Mouse (Mus musculus): ENCODE data around the gene Pifo. TPM values are rescaled to one million over a fixed set of nuclear protein-coding genes. Genes with fewer than 3 reads are reported as not detected.

Gene Pifo
- polyA plus RNA-seq (2015; fragmentation: Nextera tagmentation; extraction: Ambion mirVana) = not detected in 2 replicates

- no peak for DNase-seq (ENCODE audit: low spot score)
- TF ChIP-seq CTCF (IDR thresholded peaks at IDR 0.05; ENCODE audit: low read depth) (no peak), EP300 (optimal IDR thresholded peaks at IDR 0.05) (no peak)
- Histone ChIP-seq H3K27ac (replicated peaks) (no peak within 1 kb of the TSS), H3K9me3 (ENCODE audit: control insufficient read depth, low read length) (no peaks in the 10 kb centered on the region), H3K27me3 (ENCODE audit: control insufficient read depth, insufficient read depth, low read length) (no peaks in the 10 kb centered on the region; the same call in 1 of the 2 replicates), H3K4me3 (ENCODE audit: low read depth, low read length) (no peak within 1 kb of the TSS), H3K4me1 (replicated peaks; ENCODE audit: control insufficient read depth, insufficient read depth) (no peaks in the 10 kb centered on the region), H3K4me2 (replicated peaks; ENCODE audit: low read depth) (no peak within 1 kb of the TSS), H3K36me3 (ENCODE audit: control insufficient read depth, insufficient read depth, low read length) (no peaks in the 10 kb centered on the region), H3K9ac (ENCODE audit: low read length) (no peak within 1 kb of the TSS)
- 91% methylated on average over 2 of the region's 2 CpGs for WGBS
- ATAC-seq (ENCODE audit: low FRiP score, low TSS enrichment) = no peak
These were observed at the start of gene Pifo for GRCm38 (mm10) chr3:106014546-106014945. Gene Pifo, minus strand, starts transcription at chr3:106014646.

- no peak overlapping the region for H3K9ac ChIP-seq (ENCODE audit: low read length)
- H3K4me3 ChIP-seq (ENCODE audit: low read depth, low read length) = no peak overlapping the region
- no peaks in the 10 kb centered on the region for H3K9me3 ChIP-seq (ENCODE audit: control insufficient read depth, low read length)
- no peak overlapping the region for H3K27ac ChIP-seq (replicated peaks)
- H3K27me3 ChIP-seq (ENCODE audit: control insufficient read depth, insufficient read depth, low read length) = no peaks in the 10 kb centered on the region
- H3K4me1 ChIP-seq (replicated peaks; ENCODE audit: control insufficient read depth, insufficient read depth) = no peaks in the 10 kb centered on the region
- DNase-seq (ENCODE audit: low spot score) = no peak
- no peak for ATAC-seq (ENCODE audit: low FRiP score, low TSS enrichment)
- TF ChIP-seq CTCF (IDR thresholded peaks at IDR 0.05; ENCODE audit: low read depth) = no peak
- TF ChIP-seq EP300 (optimal IDR thresholded peaks at IDR 0.05) = no peak
- H3K4me2 ChIP-seq (replicated peaks; ENCODE audit: low read depth) = no peak overlapping the region
- WGBS = 84% methylated on average over 3 of the region's 3 CpGs
- H3K36me3 ChIP-seq (ENCODE audit: control insufficient read depth, insufficient read depth, low read length) = no peaks in the 10 kb centered on the region
These were observed 43.5 kb upstream of the Pifo start for GRCm38 (mm10) chr3:106057966-106058365.

DNA sequence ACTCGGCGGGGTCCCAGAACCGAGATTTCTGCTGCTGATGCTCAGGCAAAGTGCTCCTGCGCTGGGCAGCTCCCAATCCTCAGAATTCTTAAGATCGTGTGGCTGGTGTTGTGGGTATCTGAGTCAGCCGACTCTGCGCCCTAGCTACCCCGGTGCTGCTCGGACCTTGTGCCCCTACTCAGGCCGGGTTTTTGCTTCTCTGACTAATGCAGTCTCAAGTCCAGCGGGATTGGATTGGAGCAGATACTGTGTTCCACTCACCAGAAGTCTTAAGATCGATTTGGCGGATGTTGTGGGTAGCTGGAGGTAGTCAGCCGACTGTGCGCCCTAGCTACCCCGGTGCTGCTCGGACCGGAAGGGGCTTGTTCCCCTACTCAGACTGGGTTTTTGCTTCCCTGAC, 37.5 kb upstream of the Pifo start:
- Histone ChIP-seq H3K36me3 (ENCODE audit: control insufficient read depth, insufficient read depth, low read length) (no peaks in the 10 kb centered on the region), H3K4me3 (ENCODE audit: low read depth, low read length) (no peak overlapping the region), H3K4me1 (replicated peaks; ENCODE audit: control insufficient read depth, insufficient read depth) (no peaks in the 10 kb centered on the region), H3K27ac (replicated peaks) (no peak overlapping the region), H3K9ac (ENCODE audit: low read length) (no peak overlapping the region), H3K9me3 (ENCODE audit: control insufficient read depth, low read length) (no peaks in the 10 kb centered on the region), H3K4me2 (replicated peaks; ENCODE audit: low read depth) (no peak overlapping the region), H3K27me3 (ENCODE audit: control insufficient read depth, insufficient read depth, low read length) (no peaks in the 10 kb centered on the region)
- DNase-seq (ENCODE audit: low spot score) = no peak
- 65% methylated on average over 18 of the region's 18 CpGs for WGBS
- TF ChIP-seq EP300 (optimal IDR thresholded peaks at IDR 0.05) (no peak), CTCF (IDR thresholded peaks at IDR 0.05; ENCODE audit: low read depth) (no peak)
- no peak for ATAC-seq (ENCODE audit: low FRiP score, low TSS enrichment)

DNA sequence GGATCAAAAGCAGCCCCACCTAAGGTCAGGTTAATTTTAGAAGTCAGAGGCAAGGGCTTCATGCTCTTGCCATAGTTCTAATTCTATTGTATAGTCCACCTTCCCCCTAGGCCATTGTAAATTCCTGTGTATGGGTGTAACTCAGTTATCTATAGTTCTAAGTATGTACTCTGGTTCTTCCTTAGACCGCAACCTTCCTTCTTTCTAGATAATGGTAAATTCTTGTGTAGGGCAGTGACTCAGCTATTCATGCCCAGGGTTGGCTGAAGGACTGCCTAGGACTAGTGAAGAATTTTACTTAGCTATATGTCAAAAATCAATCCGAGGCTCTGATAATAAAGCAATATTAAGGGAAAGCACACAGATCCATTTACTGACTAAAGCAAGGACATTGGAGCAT, 25.9 kb upstream of the Pifo start:
- ATAC-seq (ENCODE audit: low FRiP score, low TSS enrichment) = no peak
- no peaks in the 10 kb centered on the region for H3K27me3 ChIP-seq (ENCODE audit: control insufficient read depth, insufficient read depth, low read length)
- 72% methylated on average over 2 of the region's 2 CpGs for WGBS

DNA sequence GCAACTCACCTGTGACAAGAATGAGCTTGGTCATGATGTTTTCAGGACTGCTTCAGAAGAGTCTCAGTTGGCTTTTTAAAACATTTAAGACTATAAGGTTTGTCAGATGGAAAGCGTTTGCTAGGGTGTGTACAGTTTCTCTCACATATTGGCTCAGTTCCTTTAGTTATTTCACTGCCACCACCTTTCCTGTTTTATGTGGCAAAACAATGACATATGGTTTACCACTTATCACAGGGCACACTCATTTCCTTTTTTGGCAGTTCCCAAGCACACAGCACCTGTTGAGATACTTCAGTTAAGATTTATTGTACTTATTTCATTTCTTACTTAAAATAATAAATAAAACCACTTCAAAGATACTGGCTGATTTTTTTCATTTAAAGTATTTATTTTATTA, 18.3 kb upstream of the Pifo start, which contains the start of gene Chil5:
Gene Chil5 (minus strand): TSS at position 34 of the 400 bp plus-strand sequence.
- no peaks in the 10 kb centered on the region for H3K27me3 ChIP-seq (ENCODE audit: control insufficient read depth, insufficient read depth, low read length)

More for the DNA sequence above, 25.9 kb upstream of the Pifo start:
- no peak overlapping the region for H3K27ac ChIP-seq (replicated peaks)
- H3K4me2 ChIP-seq (replicated peaks; ENCODE audit: low read depth) = no peak overlapping the region
- H3K4me3 ChIP-seq (ENCODE audit: low read depth, low read length) = no peak overlapping the region
- TF ChIP-seq CTCF (IDR thresholded peaks at IDR 0.05; ENCODE audit: low read depth) (no peak), EP300 (optimal IDR thresholded peaks at IDR 0.05) (no peak)
- H3K4me1 ChIP-seq (replicated peaks; ENCODE audit: control insufficient read depth, insufficient read depth) = no peaks in the 10 kb centered on the region
- no peaks in the 10 kb centered on the region for H3K9me3 ChIP-seq (ENCODE audit: control insufficient read depth, low read length)
- no peak overlapping the region for H3K9ac ChIP-seq (ENCODE audit: low read length)
- no peaks in the 10 kb centered on the region for H3K36me3 ChIP-seq (ENCODE audit: control insufficient read depth, insufficient read depth, low read length)
- DNase-seq (ENCODE audit: low spot score) = no peak

DNA sequence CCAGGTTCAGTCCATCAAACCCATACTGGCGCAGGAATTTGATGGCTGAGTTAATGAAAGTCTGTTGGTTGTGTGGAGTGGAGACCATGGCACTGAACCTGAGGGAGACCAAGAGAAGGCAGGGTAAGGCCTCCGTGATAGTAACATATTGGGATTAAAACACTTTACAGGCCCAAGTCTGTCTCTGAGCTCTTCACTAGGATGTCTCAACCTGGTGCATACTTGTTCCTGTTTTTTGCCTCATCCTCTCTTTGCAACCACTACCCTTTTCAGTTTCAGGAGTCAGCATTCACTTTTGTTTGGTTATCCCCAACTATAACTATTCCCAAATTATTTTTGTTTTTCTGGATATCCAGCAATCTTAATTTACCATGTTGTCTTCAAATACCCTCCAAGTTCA, 9.7 kb upstream of the Pifo start:
- no peak for TF ChIP-seq EP300 (optimal IDR thresholded peaks at IDR 0.05)
- TF ChIP-seq CTCF (IDR thresholded peaks at IDR 0.05; ENCODE audit: low read depth) = no peak
- no peak for ATAC-seq (ENCODE audit: low FRiP score, low TSS enrichment)
- no peaks in the 10 kb centered on the region for H3K9me3 ChIP-seq (ENCODE audit: control insufficient read depth, low read length)
- H3K4me1 ChIP-seq (replicated peaks; ENCODE audit: control insufficient read depth, insufficient read depth) = no peaks in the 10 kb centered on the region
- WGBS = 87% methylated on average over 2 of the region's 2 CpGs
- H3K27me3 ChIP-seq (ENCODE audit: control insufficient read depth, insufficient read depth, low read length) = no peaks in the 10 kb centered on the region
- H3K4me3 ChIP-seq (ENCODE audit: low read depth, low read length) = no peak overlapping the region
- no peaks in the 10 kb centered on the region for H3K36me3 ChIP-seq (ENCODE audit: control insufficient read depth, insufficient read depth, low read length)
- H3K4me2 ChIP-seq (replicated peaks; ENCODE audit: low read depth) = no peak overlapping the region
- DNase-seq (ENCODE audit: low spot score) = no peak
- H3K27ac ChIP-seq (replicated peaks) = no peak overlapping the region
- no peak overlapping the region for H3K9ac ChIP-seq (ENCODE audit: low read length)

More for the DNA sequence above, 18.3 kb upstream of the Pifo start, which contains the start of gene Chil5:
- 77% methylated on average over 1 of the region's 1 CpGs for WGBS
- Histone ChIP-seq H3K4me3 (ENCODE audit: low read depth, low read length) (no peak within 1 kb of the TSS), H3K4me2 (replicated peaks; ENCODE audit: low read depth) (no peak within 1 kb of the TSS), H3K27ac (replicated peaks) (no peak within 1 kb of the TSS), H3K36me3 (ENCODE audit: control insufficient read depth, insufficient read depth, low read length) (no peaks in the 10 kb centered on the region), H3K9me3 (ENCODE audit: control insufficient read depth, low read length) (no peaks in the 10 kb centered on the region), H3K9ac (ENCODE audit: low read length) (no peak within 1 kb of the TSS), H3K4me1 (replicated peaks; ENCODE audit: control insufficient read depth, insufficient read depth) (no peaks in the 10 kb centered on the region)
- TF ChIP-seq CTCF (IDR thresholded peaks at IDR 0.05; ENCODE audit: low read depth) (no peak), EP300 (optimal IDR thresholded peaks at IDR 0.05) (no peak)
- no peak for DNase-seq (ENCODE audit: low spot score)
- ATAC-seq (ENCODE audit: low FRiP score, low TSS enrichment) = no peak

All from stomach, postnatal 0 days (tissue).